Mouse (Mus musculus) urinary bladder, postnatal 14 days (tissue): ENCODE data around the gene Stx8.

ENCODE experiments used
- DNase-seq: peaks from one replicate; pipeline ENCODE4 v3.0.0; 2021; ENCODE audit warnings: low spot score

Stx8 gene

DNA sequence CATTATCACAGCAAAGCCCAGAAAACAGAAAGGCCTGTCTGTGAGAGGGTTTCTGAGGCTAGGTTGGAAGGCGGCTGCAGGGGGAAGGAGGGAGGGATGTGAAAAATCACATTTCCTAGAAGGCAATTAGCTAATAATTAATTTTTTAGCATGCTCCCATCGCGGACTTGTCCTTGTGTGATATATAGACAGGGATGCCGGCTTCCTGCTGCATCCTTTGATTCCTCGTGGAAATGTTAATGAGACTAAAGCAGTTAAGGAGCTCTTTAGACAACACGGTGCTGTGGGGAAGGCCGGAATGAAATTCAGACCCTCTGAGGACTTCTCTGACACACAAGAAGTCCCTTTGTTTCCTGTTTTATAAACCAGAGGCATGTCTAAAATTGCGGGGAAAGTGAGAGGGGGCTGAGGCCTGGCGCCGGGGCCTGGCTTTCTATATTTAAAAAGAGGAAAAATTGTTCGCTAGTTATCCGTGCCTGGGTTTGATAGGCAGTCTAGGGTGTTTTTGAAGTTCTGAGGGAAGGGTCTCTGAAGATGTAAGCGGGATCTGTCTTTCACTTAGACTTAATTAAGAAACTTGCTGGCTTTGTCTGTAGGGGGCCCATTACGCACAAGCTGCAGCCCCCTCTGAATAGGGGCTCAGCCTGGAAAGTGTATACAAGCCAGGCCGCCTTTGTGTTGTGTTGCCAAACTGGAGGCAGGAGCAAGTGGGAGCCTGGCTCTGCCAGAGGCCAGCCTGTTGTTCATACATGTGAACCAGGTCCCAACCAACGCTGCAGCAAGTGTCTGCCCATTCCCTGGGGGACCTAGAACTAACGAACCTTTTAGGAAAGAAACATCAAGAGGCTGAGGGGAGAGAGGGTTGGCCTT is 179.8 kb downstream of the Stx8 start:
- DNase-seq: no peak

GRCm38 (mm10) chr11:68146456-68146851 is 180.5 kb downstream of the Stx8 start:
- no peak for DNase-seq

- no peak for DNase-seq
Measured at GRCm38 (mm10) chr11:68150938-68151337, 184.9 kb downstream of the Stx8 start.

DNA sequence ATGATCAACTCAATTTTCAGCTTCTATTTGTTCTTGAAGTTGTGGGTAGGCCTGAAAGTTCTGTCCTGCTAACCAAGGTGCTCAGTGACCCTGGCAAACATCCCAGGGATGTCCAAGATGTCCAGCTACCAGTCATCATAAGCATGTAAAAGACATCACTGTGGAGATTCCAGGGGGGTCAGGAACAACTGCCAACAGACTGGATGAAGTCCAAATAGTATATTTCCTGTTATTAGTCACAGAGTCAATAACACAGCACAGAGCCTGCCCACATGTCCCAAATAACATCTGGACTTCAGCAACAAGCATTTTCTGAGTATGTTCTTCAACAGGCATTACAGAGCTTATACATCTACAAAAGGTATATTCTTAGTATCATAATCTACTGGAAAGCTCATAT is 189.8 kb downstream of the Stx8 start:
- DNase-seq: no peak

DNA sequence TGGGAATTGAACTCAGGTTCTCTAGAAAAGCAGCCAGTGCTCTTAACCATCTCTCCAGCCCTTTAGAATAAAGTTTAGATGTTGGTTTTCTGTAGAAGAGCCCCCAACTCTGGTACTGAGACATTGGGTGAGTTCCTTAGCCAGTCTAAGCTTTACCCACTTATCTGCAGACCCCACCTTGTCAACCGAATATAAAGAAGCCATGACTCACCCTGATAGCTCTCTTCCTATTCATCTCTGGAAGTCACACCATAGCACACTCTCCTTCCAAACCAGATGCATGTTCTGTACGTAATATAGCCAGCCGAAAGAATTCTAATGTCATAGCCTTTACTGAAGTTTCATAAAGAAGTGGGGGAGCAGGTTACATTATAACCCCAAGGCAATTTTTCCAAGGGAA is 192.2 kb downstream of the Stx8 start:
- DNase-seq: no peak

DNA sequence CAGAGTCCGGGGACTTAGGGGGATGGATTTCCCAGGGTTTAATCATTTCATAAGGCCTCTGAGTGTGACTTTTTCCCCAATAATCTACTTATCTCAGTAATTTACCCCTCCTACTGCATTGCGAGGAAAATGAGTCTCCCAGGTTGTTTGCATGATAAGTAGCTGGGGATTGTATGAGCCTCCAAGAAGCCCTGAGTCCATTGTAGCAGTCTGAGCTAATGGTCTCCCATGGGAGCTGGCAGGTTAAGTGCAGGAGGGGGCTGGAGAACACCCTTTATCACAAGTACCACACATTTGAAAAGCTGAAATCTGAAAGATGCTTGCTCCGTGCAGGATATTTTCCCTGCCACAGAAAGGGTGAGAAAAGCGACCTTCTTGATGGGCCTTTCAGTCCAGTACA is 193.9 kb downstream of the Stx8 start:
- no peak for DNase-seq

- DNase-seq: no peak
Measured at GRCm38 (mm10) chr11:68164408-68164807, 198.4 kb downstream of the Stx8 start.

GRCm38 (mm10) chr11:68168427-68168826 is 202.4 kb downstream of the Stx8 start:
- no peak for DNase-seq

DNA sequence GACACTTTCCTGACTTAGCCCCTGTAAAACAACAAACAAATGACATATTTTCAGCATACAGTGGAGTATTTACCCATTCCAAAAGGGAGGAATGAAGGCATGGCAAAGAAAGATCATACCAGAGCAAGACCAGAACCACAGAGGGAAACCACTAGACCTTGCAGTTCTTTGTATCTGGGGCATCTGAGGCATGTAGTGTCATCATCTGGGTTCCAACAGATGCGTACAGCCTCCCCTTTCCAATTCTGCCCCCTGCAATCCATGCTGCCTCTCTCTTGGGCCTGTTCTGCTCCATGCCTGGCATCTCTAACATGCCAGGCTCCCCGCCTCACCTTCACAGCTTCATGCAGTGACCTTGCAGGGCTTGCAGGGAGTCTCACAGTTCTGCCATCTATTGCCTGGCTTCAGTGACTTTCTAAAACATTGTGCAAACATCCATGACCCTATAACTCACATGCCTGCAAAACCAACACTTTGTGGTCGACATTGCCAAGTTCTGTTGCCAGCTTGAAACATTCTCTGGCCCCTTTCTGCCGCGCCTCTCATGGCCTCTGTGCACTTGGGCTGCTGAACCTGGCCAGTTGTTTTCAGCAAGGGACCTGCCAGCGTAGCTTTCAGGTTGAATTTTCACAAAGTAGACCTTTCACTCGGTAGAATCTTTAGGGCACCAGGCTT is 206.1 kb downstream of the Stx8 start:
- DNase-seq: no peak

DNA sequence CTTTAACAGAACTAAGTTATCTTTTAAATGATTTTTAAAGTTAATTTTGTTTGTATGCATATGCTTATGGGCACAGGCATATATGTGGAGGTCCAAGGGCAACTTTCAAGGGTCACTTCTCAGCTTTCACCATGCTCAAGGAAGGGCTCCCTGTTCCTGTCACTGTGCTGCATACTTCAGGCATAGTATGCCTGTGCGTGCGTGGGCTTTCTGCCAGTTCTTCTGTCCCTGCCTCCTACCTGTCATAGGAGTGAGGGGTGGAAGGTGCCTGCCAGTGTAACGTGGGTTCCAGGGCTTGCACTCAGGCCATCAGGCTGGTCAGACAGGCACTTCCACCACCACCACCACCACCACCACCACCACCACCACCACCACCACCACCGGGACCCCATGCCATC is 206.7 kb downstream of the Stx8 start:
- peak; percentile 16 for DNase-seq

GRCm38 (mm10) chr11:68176550-68176949 is 210.6 kb downstream of the Stx8 start:
- no peak for DNase-seq

DNA sequence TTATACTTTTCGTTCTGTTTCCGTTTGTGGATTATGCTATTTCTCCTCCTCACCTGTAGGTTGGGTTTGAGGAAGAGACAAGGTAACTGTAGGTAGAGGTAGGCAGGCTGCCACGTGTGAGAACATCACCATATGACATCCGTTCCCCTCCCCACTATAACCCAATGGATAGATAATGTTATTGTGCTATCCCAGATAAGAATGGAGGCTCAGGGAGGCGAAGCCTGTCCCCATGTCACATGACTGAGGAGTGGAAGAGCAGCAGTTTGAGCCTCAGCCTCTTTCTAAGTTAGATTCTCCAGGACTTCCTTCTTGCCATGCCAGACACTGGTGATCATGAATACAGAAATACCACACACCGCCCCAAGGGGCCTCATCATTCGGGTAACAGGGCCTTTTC is 211.4 kb downstream of the Stx8 start:
- DNase-seq: no peak

DNA sequence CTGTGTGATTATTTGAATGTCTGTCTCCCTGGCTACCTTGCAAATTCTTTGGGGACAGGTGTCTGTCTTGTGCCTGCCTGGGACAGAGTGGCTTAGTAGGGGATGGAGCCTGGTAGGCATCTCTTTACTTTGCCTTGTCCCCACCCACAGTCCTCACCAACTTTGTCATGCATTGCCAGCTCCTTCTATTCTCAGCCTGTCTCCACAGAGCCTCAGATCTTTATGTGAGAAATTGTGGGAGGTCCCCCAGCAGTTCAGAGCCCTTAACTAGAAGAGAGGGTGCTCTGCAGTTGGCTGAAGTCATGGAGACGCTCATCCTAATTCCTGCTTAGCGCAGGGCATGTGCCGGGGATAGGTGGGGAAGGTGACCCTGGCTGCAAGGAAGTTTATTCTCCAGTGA is 219.7 kb downstream of the Stx8 start:
- DNase-seq: no peak

DNA sequence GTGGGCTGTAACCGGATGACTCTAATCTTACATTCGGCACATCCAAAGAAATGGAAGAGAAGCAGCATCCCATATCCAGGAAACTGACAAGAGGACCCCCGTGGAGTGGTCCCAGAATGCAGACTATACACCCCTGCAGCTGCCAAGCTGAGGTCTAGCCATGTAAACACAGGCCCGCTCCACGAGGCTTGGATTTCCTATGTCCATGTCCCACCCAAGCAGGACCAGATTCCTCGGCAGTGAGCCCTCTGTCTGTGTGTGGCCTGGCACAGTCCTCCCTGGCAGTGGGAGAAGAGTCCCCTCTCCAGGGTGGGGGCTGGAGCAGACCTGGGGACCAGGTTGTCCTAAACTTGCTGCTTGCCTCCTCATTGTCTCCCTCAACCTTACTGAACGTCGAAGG is 221.2 kb downstream of the Stx8 start:
- no peak for DNase-seq

DNA sequence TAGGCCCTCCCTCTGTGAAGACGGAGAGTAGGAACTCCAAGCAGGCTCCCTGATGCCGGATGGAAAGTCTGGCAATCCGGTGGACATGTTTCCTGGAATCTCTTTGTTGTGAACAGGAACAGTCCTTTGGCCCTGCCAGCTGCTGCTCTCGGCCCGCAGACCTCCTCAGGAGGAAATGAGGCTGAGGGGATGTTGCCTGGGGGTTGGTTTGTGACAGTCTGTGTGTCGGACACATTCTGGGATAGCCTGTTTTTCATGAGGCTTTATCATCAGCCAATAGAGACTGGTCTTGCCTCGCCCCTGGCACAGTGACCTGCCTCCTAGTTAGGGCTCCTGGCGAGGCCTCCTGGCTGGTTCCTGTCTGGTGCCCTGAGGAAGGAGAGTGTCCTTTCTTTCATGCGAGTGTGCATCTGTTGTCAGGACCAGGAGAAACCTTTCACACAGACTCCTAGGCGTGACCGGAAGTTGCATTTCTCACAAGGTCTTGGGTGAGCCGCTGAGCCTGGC is 222.8 kb downstream of the Stx8 start:
- no peak for DNase-seq

DNA sequence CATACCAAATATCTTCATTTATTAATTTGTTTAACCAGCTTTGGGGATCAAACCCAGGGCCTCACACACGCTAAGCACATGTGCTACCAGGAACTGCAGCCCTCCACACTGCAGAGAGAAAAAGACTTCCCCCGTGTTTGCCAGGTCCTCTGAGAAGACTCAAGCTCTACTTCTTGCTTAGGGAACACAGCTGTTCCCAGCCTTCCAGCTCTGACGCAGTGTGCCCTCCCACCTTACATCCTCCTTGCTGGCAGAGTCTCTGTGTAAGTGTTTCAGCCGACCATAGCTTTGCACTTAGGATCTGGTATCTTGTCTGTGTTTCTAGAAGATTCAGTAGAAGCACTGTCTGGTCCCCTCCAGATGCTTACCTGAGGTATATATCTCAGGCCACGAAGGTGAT is 224.9 kb downstream of the Stx8 start:
- DNase-seq: no peak

DNA sequence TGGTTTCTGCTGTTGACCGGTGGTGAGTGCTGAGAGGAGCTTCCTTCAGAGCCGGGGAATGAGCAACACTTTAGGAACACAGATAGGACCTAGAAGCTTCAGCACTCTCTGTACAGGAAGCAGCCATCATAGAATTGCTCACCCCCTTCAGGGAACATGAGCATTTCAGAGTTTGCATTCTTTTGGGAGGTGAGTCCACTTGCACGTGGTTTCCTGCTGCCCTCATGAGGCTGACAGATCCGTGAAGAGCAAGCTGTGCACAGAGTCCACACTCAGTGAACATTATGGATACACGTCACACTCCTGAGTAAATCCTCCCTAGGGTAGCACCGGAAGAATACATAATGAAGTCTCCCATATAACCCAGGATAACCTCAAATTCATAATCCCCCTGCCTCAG is 229.2 kb downstream of the Stx8 start:
- DNase-seq: no peak

- no peak for DNase-seq
Measured at GRCm38 (mm10) chr11:68195693-68196176, 229.7 kb downstream of the Stx8 start.

- no peak for DNase-seq
Measured at GRCm38 (mm10) chr11:68196566-68196965, 230.6 kb downstream of the Stx8 start.

GRCm38 (mm10) chr11:68197471-68197870 is 231.5 kb downstream of the Stx8 start:
- DNase-seq: no peak

- DNase-seq: no peak
Measured at GRCm38 (mm10) chr11:68198696-68199095, 232.7 kb downstream of the Stx8 start.

GRCm38 (mm10) chr11:68199103-68199502 is 233.1 kb downstream of the Stx8 start:
- no peak for DNase-seq

DNA sequence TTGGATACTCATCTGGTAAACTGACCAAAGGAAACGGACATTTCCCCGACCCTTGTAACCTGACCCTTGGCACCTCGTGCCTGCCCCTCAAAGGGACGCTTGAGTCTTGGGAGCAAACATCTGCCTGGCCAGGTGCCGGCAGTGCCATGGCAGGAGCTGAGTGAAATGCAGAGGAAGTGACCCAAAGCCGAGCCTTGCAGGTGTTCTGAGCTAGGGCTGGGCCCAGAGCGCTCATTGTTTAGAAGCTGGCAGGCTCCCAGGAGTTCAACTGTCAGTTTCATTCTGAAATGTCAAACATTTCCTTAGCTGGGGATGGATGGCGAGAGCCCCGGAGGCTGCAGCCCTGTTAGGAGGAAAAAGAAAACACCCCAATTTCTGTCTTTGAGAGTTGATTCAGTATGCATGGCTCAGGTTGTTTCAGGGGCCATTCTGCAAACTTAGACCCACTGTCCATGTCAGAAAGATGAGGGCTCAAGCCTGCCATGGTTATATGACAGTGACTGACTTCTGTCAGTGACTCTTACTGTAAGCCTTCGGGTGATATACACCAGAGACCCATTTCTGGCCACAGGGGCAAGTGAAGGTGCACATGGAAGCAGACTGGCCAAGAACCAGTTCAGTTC is 233.9 kb downstream of the Stx8 start:
- DNase-seq: no peak
